Mouse (Mus musculus) layer of hippocampus, adult 2 months (tissue): ENCODE results near the gene Wipf1. TPM values are rescaled to one million over a fixed set of nuclear protein-coding genes. Genes with fewer than 3 reads are reported as not detected.

Source experiments
- DNase-seq, 2 experiments: peaks; one replicate each; pipeline ENCODE4 v3.0.0; 2022; ENCODE audit warnings: low spot score in 2 of 2
- H3K27ac ChIP-seq: fragments of 200-600 bp; 2 replicates; pipeline ENCODE4 v1.8.1; 2022
- H3K4me3 ChIP-seq: fragments of 200-600 bp; 2 replicates; pipeline ENCODE4 v1.8.1; 2022; ENCODE audit warnings: mild to moderate bottlenecking
- CTCF ChIP-seq: fragments of 200-600 bp; conservative IDR thresholded peaks from 2 replicates; pipeline ENCODE4 v1.8.1; 2022; ENCODE audit warnings: antibody characterized with exemption, mild to moderate bottlenecking, moderate library complexity
- total RNA-seq, 2 experiments: library from RNA; stranded (reverse); gene quantifications; 2 replicates each; pipeline ENCODE4 v1.2.3; 2021

Gene Wipf1
- total RNA-seq, 2 experiments from 2014 or later, result 8.1 to 10.0 TPM

DNA sequence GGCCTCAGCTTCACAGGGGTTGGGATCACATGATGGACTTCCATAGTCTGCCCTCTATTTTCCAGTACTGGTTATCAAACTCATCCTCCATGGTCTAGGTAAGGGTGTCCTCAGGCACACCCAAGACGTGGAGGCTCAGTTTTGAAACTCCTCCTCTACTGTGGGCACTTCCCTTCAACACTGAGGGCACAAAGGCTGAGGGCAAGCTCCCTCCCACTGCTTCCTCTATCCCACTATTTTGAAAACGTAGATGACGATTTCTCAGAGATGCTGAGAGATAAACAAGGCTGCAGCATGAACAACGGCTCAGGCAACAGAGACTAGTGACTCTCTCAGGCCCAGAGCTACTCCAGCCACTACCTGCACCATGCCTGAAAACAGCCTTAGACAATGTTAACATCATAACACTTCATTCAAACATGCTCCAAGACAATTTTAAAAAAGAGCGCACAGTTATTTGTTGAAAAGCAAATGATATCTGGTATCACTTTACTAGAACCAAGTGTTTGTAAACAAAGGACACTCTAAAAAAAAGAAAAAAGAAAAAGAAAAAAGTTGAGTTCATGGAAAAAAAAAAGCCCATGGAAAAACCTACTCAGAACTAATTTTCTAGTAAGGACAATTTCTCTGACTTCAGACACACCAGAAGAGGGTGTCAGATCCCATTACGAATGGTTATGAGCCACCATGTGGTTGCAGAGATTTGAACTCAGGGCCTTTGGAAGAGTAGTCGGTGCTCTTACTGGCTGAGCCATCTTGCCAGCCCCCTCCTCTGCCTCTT lies 62.3 kb downstream of the Wipf1 start:
- no peak overlapping the region for H3K27ac ChIP-seq
- no peak overlapping the region for H3K4me3 ChIP-seq
- no peak for DNase-seq
- TF ChIP-seq CTCF, result no peak

DNA sequence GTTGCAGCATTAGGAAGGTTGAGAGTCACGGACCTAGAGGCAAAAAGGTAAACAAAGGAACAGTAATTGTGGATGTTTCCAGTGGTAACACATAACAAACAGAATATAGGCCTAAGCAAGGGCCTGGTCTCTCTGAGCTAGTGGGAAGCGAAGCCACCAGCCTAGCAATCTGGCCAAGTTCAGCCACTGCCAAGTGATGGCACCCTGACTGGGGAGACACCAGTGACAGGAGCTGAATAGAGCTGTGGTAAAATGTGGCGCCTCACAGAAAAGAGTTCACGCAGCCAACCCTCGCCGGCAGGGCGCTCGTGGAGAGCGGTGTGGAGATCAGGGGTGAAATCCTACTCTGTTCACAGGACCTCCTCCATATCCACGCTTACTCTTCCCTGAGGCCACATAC lies 63.1 kb downstream of the Wipf1 start:
- DNase-seq, result no peak
- no peak for TF ChIP-seq CTCF
- H3K27ac ChIP-seq, result no peak overlapping the region

DNA sequence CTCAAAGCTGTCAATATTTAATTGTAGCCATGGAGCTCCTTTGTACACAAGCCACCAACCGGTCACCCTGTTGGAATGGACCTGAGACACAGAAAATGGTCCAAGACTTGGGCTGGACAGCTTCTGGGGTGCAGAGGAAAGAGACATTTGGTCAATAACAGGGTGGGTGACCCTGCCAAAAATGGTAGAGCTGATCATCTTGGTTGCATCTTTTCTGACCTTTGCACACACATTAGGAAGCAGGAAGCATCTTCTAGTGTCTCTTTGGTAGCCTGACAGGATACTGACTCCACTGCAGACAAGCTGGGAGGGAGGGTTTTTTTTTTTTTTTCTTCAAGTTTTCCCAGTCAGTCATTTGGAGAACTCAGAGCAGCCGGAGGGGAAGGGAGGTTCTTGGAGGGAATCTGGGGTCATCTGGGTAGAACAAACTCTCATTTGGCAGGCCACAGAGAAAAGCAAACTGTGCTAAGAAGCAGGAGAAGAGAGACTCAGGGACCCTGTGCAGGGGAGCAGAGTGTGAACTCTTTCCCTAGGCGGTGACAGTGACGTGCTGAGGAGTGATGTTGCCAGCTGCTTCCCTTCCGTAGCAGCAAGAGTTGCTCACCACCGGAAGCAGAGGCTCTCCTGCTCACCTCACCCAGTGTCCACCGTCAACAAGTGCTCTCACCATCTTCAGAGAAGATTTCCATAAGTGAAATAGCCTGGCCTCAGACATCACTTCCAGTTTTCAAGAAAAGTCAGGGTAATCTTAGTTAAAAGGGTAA lies 65.9 kb downstream of the Wipf1 start:
- H3K4me3 ChIP-seq, result no peak overlapping the region
- H3K27ac ChIP-seq, result no peak overlapping the region
- no peak for DNase-seq
- TF ChIP-seq CTCF, result no peak

More for the DNA sequence above, 63.1 kb downstream of the Wipf1 start:
- no peak overlapping the region for H3K4me3 ChIP-seq

DNA sequence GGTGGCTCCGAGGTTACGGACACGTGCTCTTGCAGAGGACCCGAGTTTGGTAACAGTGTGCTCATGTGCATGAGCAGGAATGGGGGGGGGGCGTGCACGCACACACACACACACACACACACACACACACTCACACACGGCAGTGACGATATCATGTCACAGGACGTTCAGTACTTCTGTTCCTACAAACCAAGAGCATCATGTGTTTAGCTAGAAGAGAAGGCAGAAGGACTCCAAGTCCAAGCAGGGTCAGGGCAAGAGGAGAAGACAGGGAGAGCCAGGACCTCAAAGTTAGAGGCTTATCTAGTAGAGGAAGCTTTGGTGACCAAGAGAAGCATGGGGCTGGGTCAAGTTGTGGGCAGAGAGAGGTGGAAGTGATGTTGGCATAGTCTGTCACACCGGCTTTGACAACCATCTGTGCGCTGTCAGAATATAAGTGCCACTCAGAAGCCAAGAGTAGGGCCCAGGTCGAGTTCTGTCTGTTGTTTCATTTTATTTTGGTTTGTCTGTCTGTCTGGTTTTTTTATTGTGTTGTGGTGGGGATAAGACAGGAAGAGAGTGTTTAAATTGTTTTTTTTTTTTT lies 66.7 kb downstream of the Wipf1 start:
- H3K4me3 ChIP-seq, result no peak overlapping the region
- H3K27ac ChIP-seq, result no peak overlapping the region
- TF ChIP-seq CTCF, result no peak
- no peak for DNase-seq

GRCm38 (mm10) chr2:73462265-73462664 lies 67.3 kb downstream of the Wipf1 start:
- DNase-seq, result no peak
- Histone ChIP-seq H3K4me3 (no peak overlapping the region), H3K27ac (no peak overlapping the region)
- no peak for TF ChIP-seq CTCF

- no peak overlapping the region for H3K27ac ChIP-seq
- no peak for DNase-seq
- no peak for TF ChIP-seq CTCF
- no peak overlapping the region for H3K4me3 ChIP-seq
Measured at GRCm38 (mm10) chr2:73460168-73460567, 69.4 kb downstream of the Wipf1 start.

DNA sequence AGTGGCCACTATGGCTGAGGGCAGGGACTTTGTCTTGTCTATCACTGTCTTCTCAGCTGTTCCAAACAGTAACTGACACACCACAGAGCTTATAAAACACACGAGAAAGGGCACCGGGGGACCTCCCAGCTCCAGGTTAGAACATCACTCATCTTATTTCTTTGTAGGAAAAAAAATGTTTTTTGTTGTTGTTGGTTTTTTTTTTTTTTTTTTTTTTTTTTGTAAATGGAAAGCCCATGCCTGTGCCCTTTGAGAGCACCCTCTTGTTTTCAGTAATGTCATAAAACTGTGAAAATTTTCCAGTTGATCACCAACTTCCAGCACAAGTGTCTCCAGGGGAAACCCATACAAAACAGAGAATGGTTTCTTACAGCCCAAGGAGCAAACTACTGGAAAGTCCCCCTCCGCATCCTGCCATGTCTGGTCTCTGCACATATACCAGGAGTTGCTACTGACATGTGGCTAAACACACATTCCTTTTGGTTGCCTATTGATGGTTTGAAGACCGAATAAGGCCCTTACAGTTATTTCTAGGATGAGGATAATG lies 69.9 kb downstream of the Wipf1 start:
- Histone ChIP-seq H3K27ac (no peak overlapping the region), H3K4me3 (no peak overlapping the region)
- DNase-seq, result no peak
- no peak for TF ChIP-seq CTCF

DNA sequence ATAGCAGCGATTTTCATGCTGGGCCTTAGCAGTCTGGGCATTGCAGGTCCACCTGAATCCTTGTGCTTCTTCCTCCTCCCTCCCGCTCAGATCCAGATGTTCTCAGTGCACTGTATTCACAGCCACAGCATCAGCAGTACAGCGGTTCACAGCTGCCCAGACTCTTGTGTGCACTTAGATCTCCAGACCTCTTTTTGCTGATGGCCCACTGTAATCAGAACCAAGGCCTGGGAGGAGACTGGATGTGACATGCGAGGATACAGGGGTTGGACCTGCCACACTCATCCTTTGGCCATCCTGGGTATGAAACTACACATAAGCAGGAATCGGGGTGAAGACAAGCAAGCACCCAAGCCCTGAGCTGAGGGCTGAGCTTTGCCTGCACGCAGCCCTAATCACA lies 72.6 kb downstream of the Wipf1 start:
- Histone ChIP-seq H3K4me3 (no peak overlapping the region), H3K27ac (no peak overlapping the region)
- no peak for DNase-seq
- no peak for TF ChIP-seq CTCF

DNA sequence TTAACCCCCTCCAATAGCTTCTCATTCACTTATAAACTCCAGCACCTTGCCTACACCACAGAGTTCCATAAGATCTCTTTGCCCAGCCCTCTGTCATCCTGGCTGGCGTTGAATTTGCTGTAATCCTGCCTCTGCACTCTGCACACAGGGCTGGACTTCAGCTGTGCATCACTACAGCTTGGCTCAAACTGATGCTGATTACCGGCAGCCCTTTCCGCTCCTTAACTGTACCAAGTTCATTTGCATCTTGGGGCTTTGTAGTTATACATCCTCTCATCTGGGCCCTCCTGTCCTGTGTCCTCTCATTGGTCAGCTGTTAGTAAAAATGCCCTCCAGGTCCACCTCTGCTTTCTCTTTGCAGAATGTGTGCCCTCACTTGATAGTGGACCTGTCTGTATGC lies 73.4 kb downstream of the Wipf1 start:
- no peak for DNase-seq
- no peak overlapping the region for H3K27ac ChIP-seq
- no peak overlapping the region for H3K4me3 ChIP-seq
- TF ChIP-seq CTCF, result no peak

DNA sequence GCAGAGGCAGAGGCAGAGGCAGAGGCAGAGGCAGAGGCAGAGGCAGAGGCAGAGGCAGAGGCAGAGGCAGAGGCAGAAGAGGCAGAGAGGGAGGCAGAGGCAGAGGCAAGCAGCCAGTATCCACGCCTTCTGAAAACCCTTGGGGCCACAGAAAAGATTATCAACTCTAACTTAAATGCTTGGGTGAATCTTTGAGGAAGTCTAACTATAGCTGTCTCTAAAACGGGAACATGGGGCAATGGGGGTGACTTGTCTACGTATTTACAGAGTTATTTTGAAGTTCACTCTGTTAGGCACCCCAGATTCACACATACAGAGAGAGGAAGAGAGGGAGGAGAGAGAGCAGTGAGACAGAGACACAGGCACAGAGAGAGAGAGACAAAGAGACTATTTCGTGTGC lies 74.0 kb downstream of the Wipf1 start:
- Histone ChIP-seq H3K27ac (no peak overlapping the region), H3K4me3 (no peak overlapping the region)
- no peak for TF ChIP-seq CTCF
- DNase-seq, result no peak

DNA sequence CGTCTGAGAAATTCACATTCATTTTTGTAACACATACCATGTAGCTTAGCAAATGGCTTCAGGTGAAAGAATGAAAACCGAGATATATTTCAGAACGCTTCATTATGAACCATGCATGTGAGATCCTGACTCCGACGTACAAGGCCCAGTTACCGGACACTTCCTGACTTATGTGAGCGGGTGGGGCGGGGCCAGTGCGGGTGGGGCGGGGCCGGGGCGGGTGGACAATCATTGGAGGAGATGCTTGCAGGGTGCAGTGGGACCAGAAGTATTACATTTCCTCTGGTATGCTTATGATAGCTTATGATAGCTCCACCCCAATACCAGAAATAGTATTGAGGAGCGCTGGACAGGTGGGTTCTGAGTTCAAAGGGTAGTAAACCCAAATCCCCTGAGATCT lies 74.9 kb downstream of the Wipf1 start:
- Histone ChIP-seq H3K4me3 (no peak overlapping the region), H3K27ac (no peak overlapping the region)
- TF ChIP-seq CTCF, result no peak
- DNase-seq, result no peak

DNA sequence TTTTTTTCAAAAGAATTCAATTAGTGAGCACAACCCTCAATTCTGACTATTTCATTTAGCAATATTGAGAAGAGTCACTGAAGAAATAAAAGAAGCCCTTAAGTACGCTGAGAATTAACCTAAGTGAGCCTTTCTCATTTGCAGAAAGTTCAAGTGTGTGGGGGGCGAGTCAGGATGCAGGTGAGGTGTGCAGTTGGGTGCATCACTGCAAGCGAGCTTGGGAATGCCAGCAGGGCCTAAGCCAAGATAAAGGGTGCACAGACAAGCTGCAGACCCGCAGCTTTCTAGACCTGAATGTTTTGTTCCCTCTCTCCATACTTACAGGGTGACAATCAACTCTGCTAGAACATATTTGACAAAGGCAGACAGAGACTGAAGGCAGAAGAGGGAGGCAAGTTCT lies 75.3 kb downstream of the Wipf1 start:
- no peak for TF ChIP-seq CTCF
- H3K27ac ChIP-seq, result no peak overlapping the region
- no peak for DNase-seq
- no peak overlapping the region for H3K4me3 ChIP-seq

DNA sequence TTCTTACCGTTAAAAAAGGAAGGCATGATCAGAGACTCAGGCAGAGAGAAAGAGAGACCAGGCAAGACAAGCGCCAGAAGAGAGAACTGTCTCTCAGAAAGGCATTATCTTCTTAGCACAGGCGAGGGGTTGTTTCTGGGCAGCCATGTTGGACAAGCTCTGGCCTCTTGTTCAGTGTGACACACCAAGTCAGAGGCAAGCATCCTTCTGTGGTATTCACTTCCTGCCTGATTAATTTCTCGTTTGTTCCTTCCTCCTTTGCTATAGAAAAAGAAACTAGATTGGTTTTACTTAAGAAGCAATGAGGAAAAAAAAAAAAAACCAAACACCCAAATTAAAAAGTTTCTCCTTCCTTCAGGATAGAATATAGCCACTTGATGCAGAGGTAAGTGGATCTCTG lies 75.8 kb downstream of the Wipf1 start:
- no peak for DNase-seq
- no peak for TF ChIP-seq CTCF
- no peak overlapping the region for H3K4me3 ChIP-seq
- peak overlapping the region; percentile 20; the same call in 1 of the 2 replicates for H3K27ac ChIP-seq

DNA sequence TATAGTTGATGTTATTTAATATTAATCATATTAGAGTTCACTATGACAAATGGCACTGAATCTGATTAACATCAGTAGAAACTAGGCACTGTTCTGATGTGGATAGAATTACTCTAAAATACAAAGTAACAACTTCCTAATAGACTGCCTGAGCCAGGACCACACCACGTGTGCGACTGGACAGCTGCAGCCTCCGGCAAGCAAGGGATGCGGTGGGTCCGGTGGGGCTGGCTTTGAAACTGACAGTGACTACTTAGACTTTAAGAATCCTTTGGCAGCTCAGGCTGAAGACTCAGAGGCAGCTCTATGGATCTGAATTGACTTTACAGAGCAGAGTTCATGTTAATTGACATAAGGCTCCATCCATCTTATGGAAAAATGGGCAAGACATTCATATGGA lies 76.4 kb downstream of the Wipf1 start:
- no peak for DNase-seq
- no peak for TF ChIP-seq CTCF
- Histone ChIP-seq H3K4me3 (no peak overlapping the region), H3K27ac (peak overlapping the region; percentile 20; the same call in 1 of the 2 replicates)
